Mouse (Mus musculus) kidney, adult 2 months (tissue): ENCODE data around the gene Ninj2.

ENCODE experiments used
- CTCF ChIP-seq: fragments of 200-500 bp; conservative IDR thresholded peaks from 2 replicates; pipeline ENCODE4 v1.5.1; 2011; ENCODE audit warnings: low read depth, mild to moderate bottlenecking, control low read depth, low read length, moderate library complexity, mixed read lengths; ENCODE audit not compliant: insufficient read depth, insufficient read length
- POLR2A ChIP-seq: fragments of 200-500 bp; IDR thresholded peaks from one replicate; pipeline ENCODE4 v1.6.1; 2011; ENCODE audit warnings: low read depth, low read length, control low read depth

DNA sequence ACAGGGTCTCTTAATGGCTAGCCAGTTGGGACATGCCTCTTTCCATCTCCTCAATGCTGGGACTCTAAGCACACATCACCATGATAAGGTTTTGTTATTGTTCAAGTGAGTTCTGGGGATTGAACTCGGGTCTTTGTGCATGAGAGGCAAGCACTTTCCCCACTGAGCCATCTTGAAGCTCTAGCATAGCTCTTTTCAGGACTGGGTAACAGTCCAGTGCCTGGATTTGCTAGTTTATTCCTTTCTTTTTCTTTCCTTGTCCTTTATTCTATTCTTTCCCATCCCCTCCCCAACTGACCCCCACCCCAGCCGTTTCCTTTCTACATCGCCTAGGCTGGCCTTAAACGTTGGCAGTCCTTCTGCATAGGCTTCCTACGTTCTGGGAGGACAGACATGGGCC lies 1.9 kb downstream of the Ninj2 start:
- TF ChIP-seq POLR2A (no peak), CTCF (no peak)
